Mouse (Mus musculus) C2C12 (cell line): Measurements from ENCODE around the gene Rbl2.

Experiments
- CTCF ChIP-seq: IDR thresholded peaks from one replicate; pipeline ENCODE4 v1.5.1; 2011; ENCODE audit not compliant: control insufficient read depth, insufficient read depth, insufficient read length
- MYOG ChIP-seq: IDR thresholded peaks from one replicate; pipeline ENCODE4 v1.6.1; 2011; ENCODE audit not compliant: control insufficient read depth, insufficient read length; ENCODE audit errors: extremely low read depth

DNA sequence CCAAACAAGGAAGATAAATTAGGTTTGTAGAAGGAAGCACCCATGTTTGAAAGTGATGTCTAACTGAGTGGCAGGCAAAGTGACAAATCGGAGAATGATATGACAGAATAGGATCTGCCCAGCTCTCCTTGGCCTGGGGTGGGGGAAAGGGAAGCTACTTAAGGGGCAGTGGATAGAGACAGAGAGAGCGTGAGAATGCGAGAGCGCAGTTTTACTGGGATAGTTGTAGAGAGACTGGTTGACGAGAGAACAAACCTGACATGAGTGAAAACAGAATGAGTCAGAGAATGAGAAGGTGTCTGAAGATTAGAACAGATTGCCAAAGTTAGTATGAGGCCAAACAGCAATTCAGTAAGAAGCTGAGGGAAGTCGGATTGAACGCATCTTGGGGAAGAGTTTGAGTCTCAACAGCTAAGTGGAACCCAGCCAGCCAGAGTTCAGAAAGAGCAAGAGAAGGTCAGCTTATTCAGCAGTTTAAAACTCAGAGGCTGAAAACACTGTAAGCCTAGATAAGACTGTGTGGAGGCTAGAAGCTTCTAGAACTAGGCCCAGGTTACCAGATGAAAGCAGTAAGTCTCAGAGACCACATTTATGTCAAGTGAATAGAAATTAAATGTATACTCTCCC is 9.9 kb upstream of the Rbl2 start:
- TF ChIP-seq CTCF (no peak), MYOG (no peak)
